Mouse (Mus musculus) lung, adult 2 months (tissue): Measurements from ENCODE around the gene Ppm1h.

ENCODE experiments used
- CTCF ChIP-seq: fragments of 200-500 bp; IDR thresholded peaks from 2 replicates; pipeline ENCODE4 v1.5.1; 2011; ENCODE audit warnings: mild to moderate bottlenecking, low read length, control low read depth; ENCODE audit not compliant: insufficient read depth
- POLR2A ChIP-seq: fragments of 200-500 bp; IDR thresholded peaks from 2 replicates; pipeline ENCODE4 v1.6.1; 2011; ENCODE audit warnings: low read depth, mild to moderate bottlenecking, control low read depth, low read length, borderline replicate concordance; ENCODE audit errors: extremely low read depth

GRCm38 (mm10) chr10:122920218-122920795 lies 241.7 kb downstream of the Ppm1h start:
- TF ChIP-seq POLR2A (no peak), CTCF (no peak)
